Mouse (Mus musculus) cortical plate, adult 2 months (tissue): ENCODE data around the gene Sbpl.
"Not testable (repeated sequence)": the region's sequence is repeated elsewhere in the genome, so short reads cannot be mapped to it uniquely, and the experiment has no call there.

Experiments
- CTCF ChIP-seq: fragments of 200-500 bp; IDR thresholded peaks from 2 replicates; pipeline ENCODE4 v1.5.1; 2011; ENCODE audit warnings: mild to moderate bottlenecking, control low read depth, low read length; ENCODE audit not compliant: insufficient read depth; ENCODE audit errors: extremely low read depth
- POLR2A ChIP-seq: fragments of 200-500 bp; IDR thresholded peaks from 2 replicates; pipeline ENCODE4 v1.6.1; 2011; ENCODE audit warnings: mild to moderate bottlenecking, low read length, control low read depth; ENCODE audit not compliant: insufficient read depth; ENCODE audit errors: extremely low read depth

DNA sequence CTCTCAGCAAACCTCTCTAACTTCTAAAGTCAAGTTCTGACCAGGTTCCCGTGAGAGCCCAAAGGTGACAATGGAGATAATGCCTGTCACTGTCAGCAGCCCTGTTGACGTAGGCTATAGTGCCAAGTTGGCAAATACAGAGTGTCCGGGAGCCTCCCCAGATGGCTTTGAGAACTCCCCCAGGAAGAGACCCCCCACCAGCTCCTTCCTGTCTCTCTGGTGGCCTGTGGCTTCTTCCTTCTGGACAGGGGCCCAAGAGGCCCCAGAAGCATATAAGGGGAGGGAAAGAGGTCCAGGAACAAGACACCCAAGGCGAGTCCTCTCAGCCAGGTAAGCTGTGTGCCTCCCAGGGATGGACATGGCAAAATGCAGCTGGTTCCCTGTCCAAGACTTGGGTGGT lies 37.9 kb downstream of the Sbpl start, which contains the start of gene Dcpp3:
- not testable (repeated sequence) for TF ChIP-seq CTCF, POLR2A
